ENCODE assay signal across 10 mouse cellular contexts in genomic region chr2:25468962-25469915, GRCm38 (mm10). TPM values are rescaled to one million over a fixed set of nuclear protein-coding genes. Genes with fewer than 3 reads are reported as not detected.
DNase-seq lines count a peak whose midpoint lies in the region; ATAC-seq and TF ChIP-seq lines count a peak whose summit lies in the region.
"Had no signal": no experiment of that assay in that cellular context is flagged by ENCODE, and none has a peak within 500 bp of the region (broad histone marks: within the 10 kb centered on the region; RNA-seq: fewer than 3 reads in every experiment).

No protein-coding gene starts in this region.

- no peak overlapping the region for H3K4me3 ChIP-seq in forebrain, postnatal 0 days (ENCODE audit: low read depth, low read length)
- no peak overlapping the region for H3K4me3 ChIP-seq in liver, embryonic 12.5 days
- H3K4me3 ChIP-seq: limb, embryonic 15.5 days had no signal

- H3K4me2 ChIP-seq in forebrain, postnatal 0 days (ENCODE audit: low read depth) = no peak overlapping the region
- no peak overlapping the region for H3K4me2 ChIP-seq in liver, embryonic 12.5 days
- H3K4me2 ChIP-seq: limb, embryonic 15.5 days had no signal

- H3K9ac ChIP-seq in forebrain, postnatal 0 days = 0 out of 2 replicates have a peak overlapping the region, but pooled peaks have one; percentile 22
- H3K9ac ChIP-seq in liver, embryonic 12.5 days = no peak overlapping the region
- H3K9ac ChIP-seq: limb, embryonic 15.5 days had no signal

- no peak for DNase-seq in frontal cortex, postnatal 10 days (ENCODE audit: low spot score in 2 of 2)
- peak; percentile 47 for DNase-seq in NIH3T3 (ENCODE audit: low read depth)
- peak; percentile 67 for DNase-seq in forebrain, postnatal 0 days
- peak; percentile 74 for DNase-seq in kidney, postnatal 14 days
- peak; percentile 50 for DNase-seq in right cerebral cortex, postnatal 14 days
- no peak for DNase-seq in spleen, postnatal 10 days (ENCODE audit: low spot score in 2 of 2)

- H3K4me1 ChIP-seq in forebrain, postnatal 0 days (ENCODE audit: insufficient read depth) = peaks cover 3% of the 10 kb centered on the region; the same call in 1 of the 2 replicates
- H3K4me1 ChIP-seq in liver, embryonic 12.5 days = peaks cover 10% of the 10 kb centered on the region

- TF ChIP-seq CTCF in forebrain, postnatal 0 days (IDR thresholded peaks at IDR 0.05; ENCODE audit: low read depth) = no peak

- WGBS in forebrain, postnatal 0 days = 67% methylated on average over 10 of the region's 10 CpGs
- WGBS in liver, embryonic 12.5 days (ENCODE audit: insufficient replicate concordance) = 70% methylated on average over 10 of the region's 10 CpGs

- H3K36me3 ChIP-seq in forebrain, postnatal 0 days (ENCODE audit: insufficient read depth) = no peaks in the 10 kb centered on the region
- H3K36me3 ChIP-seq in liver, embryonic 12.5 days = no peaks in the 10 kb centered on the region
- H3K36me3 ChIP-seq: limb, embryonic 15.5 days had no signal

- peak; percentile 39 for ATAC-seq in frontal cortex, adult (ENCODE audit: low TSS enrichment)
- peak; percentile 83 for ATAC-seq in forebrain, postnatal 0 days
- no peak for ATAC-seq in liver, embryonic 12.5 days

- H3K27me3 ChIP-seq in forebrain, postnatal 0 days (ENCODE audit: insufficient read depth, low read length) = no peaks in the 10 kb centered on the region
- 0 out of 2 replicates have a peak, but pooled peaks cover 14% of the 10 kb centered on the region for H3K27me3 ChIP-seq in liver, embryonic 12.5 days (replicated peaks)
- H3K27me3 ChIP-seq: limb, embryonic 15.5 days had no signal

- H3K9me3 ChIP-seq in forebrain, postnatal 0 days (ENCODE audit: low read length) = no peaks in the 10 kb centered on the region
- H3K9me3 ChIP-seq in liver, embryonic 12.5 days (replicated peaks) = no peaks in the 10 kb centered on the region
- H3K9me3 ChIP-seq: limb, embryonic 15.5 days had no signal

- peak overlapping the region; percentile 54 for H3K27ac ChIP-seq in forebrain, postnatal 0 days (ENCODE audit: low read depth, low read length)
- no peak overlapping the region for H3K27ac ChIP-seq in liver, embryonic 12.5 days
- H3K27ac ChIP-seq: limb, embryonic 15.5 days had no signal

RNA-seq across cellular contexts. Expression of gene Ptgds, which starts 0.6 kb away (rescaled TPM):
- 1,270 and 1,729 TPM in 2 replicates for total RNA-seq in forebrain, postnatal 0 days (2014; rRNA removed)
- 1,561 and 1,919 TPM in 2 replicates for polyA plus RNA-seq in forebrain, postnatal 0 days (2015; fragmentation: Nextera tagmentation; extraction: Ambion mirVana)
- 0.20 and 0.22 TPM in 2 replicates for polyA plus RNA-seq in liver, embryonic 12.5 days (2016; fragmentation: Nextera tagmentation; extraction: Ambion mirVana)

RNA-seq across cellular contexts. Expression of gene Paxx, which starts 8.3 kb away (rescaled TPM):
- total RNA-seq in forebrain, postnatal 0 days (2014; rRNA removed) = 154 and 164 TPM in 2 replicates
- 151 and 154 TPM in 2 replicates for polyA plus RNA-seq in forebrain, postnatal 0 days (2015; fragmentation: Nextera tagmentation; extraction: Ambion mirVana)
- 9.1 and 11.4 TPM in 2 replicates for polyA plus RNA-seq in liver, embryonic 12.5 days (2016; fragmentation: Nextera tagmentation; extraction: Ambion mirVana)

RNA-seq across cellular contexts. Expression of gene Clic3, which starts 12.6 kb away (rescaled TPM):
- 0.48 TPM in 1 of 2 replicates, not detected in the other for total RNA-seq in forebrain, postnatal 0 days (2014; rRNA removed)
- 2.5 and 3.6 TPM in 2 replicates for polyA plus RNA-seq in forebrain, postnatal 0 days (2015; fragmentation: Nextera tagmentation; extraction: Ambion mirVana)
- polyA plus RNA-seq in liver, embryonic 12.5 days (2016; fragmentation: Nextera tagmentation; extraction: Ambion mirVana) = 0.45 and 0.68 TPM in 2 replicates

RNA-seq across cellular contexts. Expression of gene Lcn12, which starts 24.5 kb away (rescaled TPM):
- not detected in 2 replicates for total RNA-seq in forebrain, postnatal 0 days (2014; rRNA removed)
- not detected in 2 replicates for polyA plus RNA-seq in forebrain, postnatal 0 days (2015; fragmentation: Nextera tagmentation; extraction: Ambion mirVana)
- polyA plus RNA-seq in liver, embryonic 12.5 days (2016; fragmentation: Nextera tagmentation; extraction: Ambion mirVana) = not detected in 2 replicates
- polyA plus RNA-seq: limb, embryonic 15.5 days; stomach, embryonic 14.5 days had no signal

RNA-seq across cellular contexts. Expression of gene Fbxw5, which starts 31.3 kb away (rescaled TPM):
- total RNA-seq in forebrain, postnatal 0 days (2014; rRNA removed) = 120 and 140 TPM in 2 replicates
- 93.8 and 116 TPM in 2 replicates for polyA plus RNA-seq in forebrain, postnatal 0 days (2015; fragmentation: Nextera tagmentation; extraction: Ambion mirVana)
- polyA plus RNA-seq in liver, embryonic 12.5 days (2016; fragmentation: Nextera tagmentation; extraction: Ambion mirVana) = 39.9 and 42.7 TPM in 2 replicates

Comparison
In these comparisons a context has a peak if more than half of its experiments do, and no peak if none do; other contexts are left out.
1. DNase-seq: peak in NIH3T3 (single experiment), forebrain, postnatal 0 days (single experiment), kidney, postnatal 14 days (single experiment) and right cerebral cortex, postnatal 14 days (single experiment); none in frontal cortex, postnatal 10 days (0 of 2) and spleen, postnatal 10 days (0 of 2).
2. RNA of gene Ptgds, which starts 0.6 kb away (polyA plus RNA-seq): 1,561 to 1,919 TPM in forebrain, postnatal 0 days; 0.20 to 0.22 TPM in liver, embryonic 12.5 days; every median in the first group is over 1,000 times any median in the second.
3. RNA of gene Paxx, which starts 8.3 kb away (polyA plus RNA-seq): 151 to 154 TPM in forebrain, postnatal 0 days; 9.1 to 11.4 TPM in liver, embryonic 12.5 days; every median in the first group is over 10 times any median in the second.